Mouse (Mus musculus) embryonic facial prominence, embryonic 12.5 days (tissue): ENCODE data around the gene Olfr1392. TPM values are rescaled to one million over a fixed set of nuclear protein-coding genes. Genes with fewer than 3 reads are reported as not detected.

ENCODE experiments used
- ATAC-seq: fragments of 200-750 bp; cut with Nextera tagmentation; 2 replicates; pipeline ENCODE4 v1.8.0; 2017; ENCODE audit not compliant: insufficient number of reproducible peaks, insufficient read depth, low FRiP score, low TSS enrichment
- H3K27ac ChIP-seq: fragments of 300-500 bp; sonication (generic); 2 replicates; pipeline ENCODE4 v1.5.1; 2016; ENCODE audit warnings: mild to moderate bottlenecking
- H3K27me3 ChIP-seq: fragments of 300-500 bp; sonication (generic); 2 replicates; pipeline ENCODE4 v1.6.1; 2016; ENCODE audit warnings: mild to moderate bottlenecking, moderate library complexity
- H3K36me3 ChIP-seq: fragments of 300-500 bp; sonication (generic); 2 replicates; pipeline ENCODE4 v1.6.1; 2016; ENCODE audit warnings: mild to moderate bottlenecking
- H3K4me1 ChIP-seq: fragments of 300-500 bp; sonication (generic); 2 replicates; pipeline ENCODE4 v1.6.1; 2016
- H3K4me2 ChIP-seq: fragments of 300-500 bp; sonication (generic); replicated peaks from 2 replicates; pipeline ENCODE4 v1.6.1; 2016; ENCODE audit warnings: mild to moderate bottlenecking, moderate library complexity
- H3K4me3 ChIP-seq: fragments of 300-500 bp; sonication (generic); 2 replicates; pipeline ENCODE4 v1.5.1; 2016; ENCODE audit warnings: mild to moderate bottlenecking
- H3K9ac ChIP-seq: fragments of 300-500 bp; sonication (generic); 2 replicates; pipeline ENCODE4 v1.6.1; 2016; ENCODE audit warnings: mild to moderate bottlenecking, moderate library complexity
- H3K9me3 ChIP-seq: fragments of 300-500 bp; sonication (generic); 2 replicates; pipeline ENCODE4 v1.6.1; 2016; ENCODE audit warnings: mild to moderate bottlenecking, moderate library complexity
- WGBS: fragments of 180-500 bp; shearing (Covaris S2); methylation state at CpG from one replicate; pipeline ENCODE4 v1.1.7; 2016; 5-methylcytosine and 5-hydroxymethylcytosine counted together
- polyA plus RNA-seq: library from polyadenylated mRNA; unstranded; fragments of >200 nt; fragmentation: Nextera tagmentation; extraction: Ambion mirVana; gene quantifications from 2 replicates; pipeline ENCODE4 v1.2.1, GENCODE M21; 2016

The Olfr1392 gene
- polyA plus RNA-seq, 1 experiment from 2014 or later: not detected

DNA sequence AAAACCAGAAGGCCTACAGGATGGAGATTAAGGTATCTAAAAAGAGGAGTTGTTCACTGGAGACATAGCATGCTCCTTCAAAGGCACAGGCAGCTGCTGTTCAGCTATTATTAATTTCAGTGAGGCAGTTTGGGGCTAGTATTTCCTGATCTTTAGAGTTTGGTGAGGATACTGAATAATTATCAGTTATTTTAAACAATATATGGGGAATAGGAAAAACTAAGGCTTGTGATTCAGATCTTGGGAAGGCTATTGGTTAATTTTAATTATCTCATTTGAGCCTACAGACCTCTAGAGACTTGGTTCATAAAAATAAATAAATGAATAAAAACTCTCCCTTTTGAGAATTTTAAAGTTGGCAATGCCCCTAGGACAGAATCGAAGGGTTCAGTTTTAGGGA, 49.8 kb downstream of the Olfr1392 start, which contains the start of gene Olfr1390:
Gene Olfr1390, plus strand, starts transcription at position 301 of the 400 bp plus-strand sequence.
- no peak within 1 kb of the TSS for H3K9ac ChIP-seq
- ATAC-seq: no peak
- no peak within 1 kb of the TSS for H3K4me2 ChIP-seq
- no peak within 1 kb of the TSS for H3K4me3 ChIP-seq
- 84% methylated on average over 1 of the region's 1 CpGs for WGBS
- no peak within 1 kb of the TSS for H3K27ac ChIP-seq
- no peaks in the 10 kb centered on the region for H3K4me1 ChIP-seq
- no peaks in the 10 kb centered on the region for H3K9me3 ChIP-seq
- no peaks in the 10 kb centered on the region for H3K36me3 ChIP-seq
- H3K27me3 ChIP-seq: no peaks in the 10 kb centered on the region

DNA sequence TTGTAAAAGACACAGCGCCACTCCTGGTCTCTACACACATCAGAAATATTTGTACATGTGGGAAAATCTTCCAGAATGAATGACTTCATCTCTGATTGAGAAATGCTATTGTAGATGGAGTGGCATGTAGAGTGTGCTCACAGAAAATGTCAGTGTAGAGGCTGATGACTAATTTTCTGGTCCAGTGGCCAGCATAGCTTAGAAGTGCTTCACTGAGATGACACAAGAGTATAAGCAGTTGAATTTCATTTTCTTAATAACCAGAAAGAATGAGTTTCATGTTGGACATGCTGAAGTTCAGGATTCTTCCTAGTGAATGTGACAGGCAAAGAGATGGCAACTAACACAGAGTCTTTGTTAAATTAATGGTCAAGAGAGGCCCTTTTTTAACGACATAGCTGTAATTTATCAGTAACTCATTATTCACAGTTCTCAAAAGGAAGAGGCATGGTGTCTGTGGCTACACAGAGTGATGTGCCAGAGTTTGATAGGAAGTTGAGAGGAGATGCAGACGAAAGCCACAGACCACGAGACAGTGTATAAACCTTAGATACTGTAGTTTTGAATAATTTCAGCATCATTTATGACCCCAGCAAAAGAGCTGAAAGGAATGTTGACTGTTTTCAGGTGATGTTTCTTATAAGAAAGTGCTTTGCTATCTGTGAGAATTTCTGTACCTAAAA, 52.2 kb downstream of the Olfr1392 start:
- H3K9me3 ChIP-seq: no peaks in the 10 kb centered on the region
- no peak overlapping the region for H3K4me3 ChIP-seq
- H3K4me1 ChIP-seq: no peaks in the 10 kb centered on the region
- H3K4me2 ChIP-seq: no peak overlapping the region
- no peaks in the 10 kb centered on the region for H3K27me3 ChIP-seq
- no peaks in the 10 kb centered on the region for H3K36me3 ChIP-seq
- WGBS: 67% methylated on average over 4 of the region's 4 CpGs
- ATAC-seq: no peak
- H3K9ac ChIP-seq: no peak overlapping the region
- no peak overlapping the region for H3K27ac ChIP-seq

Other genes with a start within 250 kb of the Olfr1392 start
- gene 9930111J21Rik2, start 234.0 kb upstream of the Olfr1392 start, polyA plus RNA-seq: 0.10 and 0.19 TPM in 2 replicates
- 0.15 TPM in 1 of 2 replicates, not detected in the other for gene Tgtp2, start 221.1 kb upstream of the Olfr1392 start, polyA plus RNA-seq
- 0.74 and 1.2 TPM in 2 replicates for gene Ifi47, start 208.7 kb upstream of the Olfr1392 start, polyA plus RNA-seq
- not detected in 2 replicates for gene Olfr1396, start 170.4 kb upstream of the Olfr1392 start, polyA plus RNA-seq
- gene Olfr1395, start 143.0 kb upstream of the Olfr1392 start, polyA plus RNA-seq: not detected in 2 replicates
- not detected in 2 replicates for gene Olfr1394, start 130.9 kb upstream of the Olfr1392 start, polyA plus RNA-seq
- gene Btnl9, start 98.1 kb upstream of the Olfr1392 start, polyA plus RNA-seq: 0.35 and 0.99 TPM in 2 replicates
- gene Zfp62, start 82.0 kb upstream of the Olfr1392 start, polyA plus RNA-seq: 49.4 and 53.9 TPM in 2 replicates
- 46.6 and 49.9 TPM in 2 replicates for gene Mgat1, start 41.1 kb upstream of the Olfr1392 start, polyA plus RNA-seq
- 0.08 TPM in 1 of 2 replicates, not detected in the other for gene Olfr1393, start 7.0 kb upstream of the Olfr1392 start, polyA plus RNA-seq
- not detected in 2 replicates for gene Olfr10, start 19.5 kb downstream of the Olfr1392 start, polyA plus RNA-seq
- gene Olfr1391, start 37.5 kb downstream of the Olfr1392 start, polyA plus RNA-seq: not detected in 2 replicates
- not detected in 2 replicates for gene Olfr1390, start 49.9 kb downstream of the Olfr1392 start, polyA plus RNA-seq
- not detected in 2 replicates for gene Olfr1389, start 137.8 kb downstream of the Olfr1392 start, polyA plus RNA-seq
- gene Olfr1388, start 151.3 kb downstream of the Olfr1392 start, polyA plus RNA-seq: 0.14 and 0.19 TPM in 2 replicates
- not detected in 2 replicates for gene Olfr1387, start 170.1 kb downstream of the Olfr1392 start, polyA plus RNA-seq
- not detected in 2 replicates for gene Olfr1386, start 179.8 kb downstream of the Olfr1392 start, polyA plus RNA-seq
- not detected in 2 replicates for gene Olfr1385, start 203.8 kb downstream of the Olfr1392 start, polyA plus RNA-seq
- gene Olfr1384, start 221.4 kb downstream of the Olfr1392 start, polyA plus RNA-seq: not detected in 2 replicates
- not detected in 2 replicates for gene Olfr1383, start 234.4 kb downstream of the Olfr1392 start, polyA plus RNA-seq
- gene Olfr1382, start 243.0 kb downstream of the Olfr1392 start, polyA plus RNA-seq: not detected in 2 replicates